Mouse (Mus musculus) heart, postnatal 0 days (tissue): ENCODE data around the gene Slc1a4. TPM values are rescaled to one million over a fixed set of nuclear protein-coding genes. Genes with fewer than 3 reads are reported as not detected.

Experiments
- ATAC-seq: fragments of 200-750 bp; cut with Nextera tagmentation; 2 replicates; pipeline ENCODE4 v1.8.0; 2017; ENCODE audit warnings: low read depth, moderate number of reproducible peaks, moderate library complexity; ENCODE audit not compliant: insufficient read depth
- DNase-seq: peaks from one replicate; pipeline ENCODE4 v3.0.0-alpha.2; 2016; ENCODE audit warnings: low spot score
- H3K27ac ChIP-seq: fragments of 300-500 bp; sonication (generic); 2 replicates; pipeline ENCODE4 v1.5.1; 2014; ENCODE audit warnings: low read depth, mild to moderate bottlenecking
- H3K27me3 ChIP-seq: fragments of 300-500 bp; sonication (generic); 2 replicates; pipeline ENCODE4 v1.6.1; 2014; ENCODE audit warnings: low read length, mixed read lengths; ENCODE audit not compliant: control insufficient read depth, insufficient read depth
- H3K36me3 ChIP-seq: fragments of 300-500 bp; sonication (generic); replicated peaks from 2 replicates; pipeline ENCODE4 v1.6.1; 2014; ENCODE audit warnings: low read length, mixed read lengths; ENCODE audit not compliant: control insufficient read depth, insufficient read depth
- H3K4me1 ChIP-seq: fragments of 300-500 bp; sonication (generic); 2 replicates; pipeline ENCODE4 v1.6.1; 2014; ENCODE audit warnings: antibody characterized with exemption; ENCODE audit not compliant: control insufficient read depth, insufficient read depth
- H3K4me2 ChIP-seq: fragments of 300-500 bp; sonication (generic); 2 replicates; pipeline ENCODE4 v1.6.1; 2014; ENCODE audit warnings: low read depth, mild to moderate bottlenecking, low read length, moderate library complexity
- H3K4me3 ChIP-seq: fragments of 300-500 bp; sonication (generic); 2 replicates; pipeline ENCODE4 v1.5.1; 2014; ENCODE audit warnings: low read depth, low read length
- H3K9ac ChIP-seq: fragments of 300-500 bp; sonication (generic); replicated peaks from 2 replicates; pipeline ENCODE4 v1.6.1; 2014; ENCODE audit warnings: low read depth, low read length, mixed read lengths
- H3K9me3 ChIP-seq: fragments of 300-500 bp; sonication (generic); replicated peaks from 2 replicates; pipeline ENCODE4 v1.6.1; 2016; ENCODE audit warnings: low read length; ENCODE audit not compliant: control insufficient read depth
- CTCF ChIP-seq: IDR thresholded peaks from 2 replicates; pipeline ENCODE4 v1.5.1; 2016; ENCODE audit warnings: antibody characterized with exemption, control low read depth, low read depth
- EP300 ChIP-seq: IDR thresholded peaks from 2 replicates; pipeline ENCODE4 v1.6.1; 2016; ENCODE audit warnings: antibody characterized with exemption, low read depth
- WGBS: fragments of 180-500 bp; shearing (Covaris S2); extraction: QIAGEN DNeasy Blood & Tissue Kit; methylation state at CpG from one replicate; pipeline ENCODE4 v1.1.7; 2014; 5-methylcytosine and 5-hydroxymethylcytosine counted together
- polyA plus RNA-seq: library from polyadenylated mRNA; unstranded; fragments of >200 nt; fragmentation: Nextera tagmentation; extraction: Ambion mirVana; gene quantifications from 2 replicates; pipeline ENCODE4 v1.2.1, GENCODE M21; 2015
- total RNA-seq: library from RNA; depleted of rRNA; stranded (reverse); fragments of >200 nt; gene quantifications from 2 replicates; pipeline ENCODE4 v1.2.3, GENCODE M21; 2014; ENCODE audit warnings: low replicate concordance

Gene Slc1a4
- total and polyA plus RNA-seq, 2 experiments from 2014 or later: 2.4 to 11.0 TPM

- no peak overlapping the region for H3K27ac ChIP-seq
- no peak for ATAC-seq
Measured at GRCm38 (mm10) chr11:20325073-20325694, 7.3 kb downstream of the Slc1a4 start.

GRCm38 (mm10) chr11:20324006-20324405 is 8.5 kb downstream of the Slc1a4 start:
- H3K36me3 ChIP-seq: no peaks in the 10 kb centered on the region
- H3K4me1 ChIP-seq: peaks cover 7% of the 10 kb centered on the region
- H3K4me3 ChIP-seq: no peak overlapping the region
- WGBS: 84% methylated on average over 3 of the region's 3 CpGs
- H3K4me2 ChIP-seq: no peak overlapping the region
- no peaks in the 10 kb centered on the region for H3K9me3 ChIP-seq
- 0 out of 2 replicates have a peak, but pooled peaks cover 3% of the 10 kb centered on the region for H3K27me3 ChIP-seq
- no peak overlapping the region for H3K9ac ChIP-seq
- ATAC-seq (no peak), DNase-seq (no peak)
- TF ChIP-seq EP300 (no peak), CTCF (no peak)
- no peak overlapping the region for H3K27ac ChIP-seq

More at GRCm38 (mm10) chr11:20325073-20325694, 7.3 kb downstream of the Slc1a4 start:
- Histone ChIP-seq H3K36me3 (no peaks in the 10 kb centered on the region), H3K9me3 (no peaks in the 10 kb centered on the region), H3K4me3 (no peak overlapping the region), H3K4me2 (no peak overlapping the region), H3K4me1 (peaks cover 5% of the 10 kb centered on the region; the same call in 1 of the 2 replicates), H3K9ac (no peak overlapping the region), H3K27me3 (0 out of 2 replicates have a peak, but pooled peaks cover 3% of the 10 kb centered on the region)
- no peak for TF ChIP-seq CTCF
- no peak for TF ChIP-seq EP300
- WGBS: 66% methylated on average over 8 of the region's 9 CpGs
- no peak for DNase-seq

DNA sequence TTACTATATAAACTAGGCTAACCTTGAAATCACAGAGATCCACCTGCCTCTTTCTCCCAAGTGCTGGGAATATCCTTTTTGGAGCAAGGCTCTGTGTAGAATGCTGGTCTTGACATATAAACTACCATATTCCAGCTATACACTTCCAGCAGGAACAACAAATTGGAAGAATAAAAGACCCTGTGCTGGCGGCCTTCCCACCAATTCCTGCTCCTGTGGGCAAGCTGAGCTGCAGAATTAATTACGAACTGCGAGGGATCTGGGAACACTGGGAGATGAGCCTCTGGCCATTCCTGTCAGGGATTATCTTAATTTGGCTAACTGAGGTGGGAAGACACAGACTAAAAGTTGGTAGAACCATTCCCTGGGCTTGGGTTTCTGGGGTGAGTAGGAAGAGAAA is 10.1 kb downstream of the Slc1a4 start:
- H3K9ac ChIP-seq: no peak overlapping the region
- H3K27me3 ChIP-seq: 0 out of 2 replicates have a peak, but pooled peaks cover 3% of the 10 kb centered on the region
- WGBS: 86% methylated on average over 3 of the region's 3 CpGs
- H3K4me2 ChIP-seq: no peak overlapping the region
- H3K9me3 ChIP-seq: no peaks in the 10 kb centered on the region
- DNase-seq (no peak), ATAC-seq (no peak)
- no peaks in the 10 kb centered on the region for H3K36me3 ChIP-seq
- no peak overlapping the region for H3K27ac ChIP-seq
- TF ChIP-seq EP300 (no peak), CTCF (no peak)
- H3K4me1 ChIP-seq: peaks cover 15% of the 10 kb centered on the region
- no peak overlapping the region for H3K4me3 ChIP-seq

DNA sequence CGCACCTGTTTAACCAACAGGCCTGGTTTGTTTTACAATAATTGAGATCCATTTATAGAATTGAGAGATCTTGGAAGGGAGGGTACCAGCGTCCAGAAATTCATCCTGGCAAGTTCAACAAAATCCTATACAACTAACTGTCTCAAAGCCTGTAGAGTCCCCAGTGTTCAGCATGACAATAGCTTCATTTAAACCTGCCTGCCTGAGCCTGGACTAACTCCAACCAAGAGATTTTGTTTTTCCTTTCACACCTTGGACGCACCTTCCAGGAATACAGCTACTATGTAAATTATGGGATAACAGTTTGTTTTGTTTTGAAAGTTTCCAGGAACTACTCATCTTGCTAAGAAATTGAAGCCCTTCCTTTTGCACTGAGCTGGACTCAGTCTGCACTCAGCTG is 11.9 kb downstream of the Slc1a4 start:
- TF ChIP-seq EP300: no peak
- TF ChIP-seq CTCF: no peak
- H3K4me2 ChIP-seq: no peak overlapping the region
- no peaks in the 10 kb centered on the region for H3K9me3 ChIP-seq
- no peaks in the 10 kb centered on the region for H3K36me3 ChIP-seq
- WGBS: 82% methylated on average over 3 of the region's 3 CpGs
- no peak overlapping the region for H3K4me3 ChIP-seq
- DNase-seq (no peak), ATAC-seq (no peak)
- 0 out of 2 replicates have a peak, but pooled peaks cover 3% of the 10 kb centered on the region for H3K27me3 ChIP-seq
- no peak overlapping the region for H3K9ac ChIP-seq
- H3K27ac ChIP-seq: no peak overlapping the region
- H3K4me1 ChIP-seq: peaks cover 15% of the 10 kb centered on the region

DNA sequence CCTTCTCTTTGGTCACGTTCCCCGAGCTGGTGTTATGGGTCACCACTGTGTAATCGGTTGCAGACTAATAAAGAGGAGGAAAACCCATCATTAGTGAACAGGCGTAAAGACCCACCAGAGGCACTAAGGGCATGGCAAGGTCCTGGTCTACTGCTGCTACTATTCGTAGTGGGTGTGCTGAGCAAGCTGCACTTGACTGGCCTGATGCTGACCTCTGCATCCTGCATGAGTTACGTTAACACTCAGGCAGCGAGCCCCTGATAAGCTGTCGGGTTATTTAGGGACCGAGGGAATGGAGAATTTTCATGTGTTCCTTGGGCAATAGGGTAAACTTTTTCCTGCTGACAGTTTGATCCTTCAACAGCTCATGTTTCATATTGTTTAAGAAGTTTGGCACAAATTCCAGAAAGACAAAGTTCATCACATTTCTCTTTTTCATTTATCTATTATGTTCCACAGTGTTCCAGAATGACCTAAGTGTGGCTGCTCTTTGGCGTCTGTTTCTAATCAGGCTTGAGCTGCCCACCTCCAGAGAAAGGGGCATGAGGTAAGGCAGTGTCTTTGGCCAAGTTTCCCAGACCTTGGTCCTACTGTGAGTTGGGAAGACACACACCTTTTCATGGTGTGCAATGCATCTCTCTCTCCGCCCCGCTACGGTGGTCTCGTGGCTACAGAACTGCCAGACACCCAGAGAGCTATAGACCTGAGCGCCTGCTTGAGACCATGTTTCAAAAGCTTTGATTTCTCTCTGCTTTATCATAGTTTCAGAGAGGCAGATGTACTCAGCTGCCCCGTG is 13.7 kb downstream of the Slc1a4 start:
- DNase-seq (peak; percentile 72), ATAC-seq (peak; percentile 81)
- WGBS: 42% methylated on average over 16 of the region's 16 CpGs
- no peaks in the 10 kb centered on the region for H3K27me3 ChIP-seq
- H3K9me3 ChIP-seq: no peaks in the 10 kb centered on the region
- H3K27ac ChIP-seq: no peak overlapping the region
- no peak for TF ChIP-seq EP300
- no peak for TF ChIP-seq CTCF
- H3K4me2 ChIP-seq: 0 out of 2 replicates have a peak overlapping the region, but pooled peaks have one; percentile 1
- H3K9ac ChIP-seq: no peak overlapping the region
- peaks cover 15% of the 10 kb centered on the region for H3K4me1 ChIP-seq
- no peak overlapping the region for H3K4me3 ChIP-seq
- H3K36me3 ChIP-seq: no peaks in the 10 kb centered on the region
